Mouse (Mus musculus) small intestine, adult 2 months (tissue): ENCODE data around the gene Ube2l3.

Experiments used
- CTCF ChIP-seq: fragments of 200-500 bp; IDR thresholded peaks from 2 replicates; pipeline ENCODE4 v1.5.1; 2012; ENCODE audit warnings: low read depth, mild to moderate bottlenecking, control low read depth, inconsistent platforms, low read length, moderate library complexity, mixed read lengths; ENCODE audit not compliant: insufficient replicate concordance, insufficient read length; ENCODE audit errors: extremely low read depth
- POLR2A ChIP-seq: fragments of 200-500 bp; IDR thresholded peaks from 2 replicates; pipeline ENCODE4 v1.6.1; 2012; ENCODE audit warnings: low read depth, mild to moderate bottlenecking, control low read depth, inconsistent platforms, low read length, moderate library complexity

GRCm38 (mm10) chr16:17147391-17147929 is 55.0 kb downstream of the Ube2l3 start:
- TF ChIP-seq POLR2A (peak; percentile 28; the same call in 1 of the 2 replicates), CTCF (no peak)
